Mouse (Mus musculus): ENCODE data around the gene Grik2.
"Not testable (repeated sequence)": the region's sequence is repeated elsewhere in the genome, so short reads cannot be mapped to it uniquely, and the experiment has no call there.

Grik2 gene

DNA sequence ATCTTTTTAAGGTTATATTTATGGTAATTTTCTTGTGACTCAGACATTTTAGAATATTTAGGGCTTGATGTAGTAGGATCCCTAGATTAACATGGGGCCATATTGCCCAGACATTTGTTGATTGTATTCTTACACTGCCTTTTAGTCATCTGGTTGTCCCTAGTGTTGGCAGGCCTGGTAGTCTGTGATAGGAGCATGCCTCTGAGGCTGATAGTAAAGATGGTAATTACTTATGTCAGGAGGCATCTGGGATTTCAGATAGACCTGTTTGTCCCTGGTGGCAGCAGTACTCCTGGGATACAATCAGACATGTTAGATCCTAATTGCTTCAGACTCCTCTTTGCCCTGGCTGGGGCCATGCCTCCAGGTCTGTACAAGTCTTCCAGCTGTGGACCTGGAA, 423.3 kb downstream of the Grik2 start:
- DNase-seq (ENCODE audit: extremely low spot score): no peak

DNA sequence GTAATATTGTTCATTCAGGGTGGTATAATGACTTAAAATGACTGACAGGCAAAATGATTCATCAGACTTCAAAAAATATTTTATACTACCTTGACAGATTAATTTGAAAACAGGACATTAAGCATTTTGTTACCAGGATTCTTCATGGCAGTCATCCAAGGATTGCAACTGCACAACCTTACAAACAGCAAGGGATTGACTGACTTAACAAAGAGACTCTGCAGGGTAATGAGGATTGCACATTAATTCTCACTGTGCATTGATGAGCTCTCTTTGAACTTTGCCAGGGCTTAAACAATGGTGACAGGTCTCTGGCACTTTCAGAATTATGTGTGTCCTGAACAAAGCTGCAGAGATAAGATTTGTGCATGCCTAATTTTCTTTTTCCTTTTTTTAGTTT, 466.2 kb downstream of the Grik2 start:
- no peak for DNase-seq (ENCODE audit: extremely low spot score)

GRCm38 (mm10) chr10:49319880-49320279, 468.7 kb downstream of the Grik2 start:
- no peak for DNase-seq (ENCODE audit: extremely low spot score)

DNA sequence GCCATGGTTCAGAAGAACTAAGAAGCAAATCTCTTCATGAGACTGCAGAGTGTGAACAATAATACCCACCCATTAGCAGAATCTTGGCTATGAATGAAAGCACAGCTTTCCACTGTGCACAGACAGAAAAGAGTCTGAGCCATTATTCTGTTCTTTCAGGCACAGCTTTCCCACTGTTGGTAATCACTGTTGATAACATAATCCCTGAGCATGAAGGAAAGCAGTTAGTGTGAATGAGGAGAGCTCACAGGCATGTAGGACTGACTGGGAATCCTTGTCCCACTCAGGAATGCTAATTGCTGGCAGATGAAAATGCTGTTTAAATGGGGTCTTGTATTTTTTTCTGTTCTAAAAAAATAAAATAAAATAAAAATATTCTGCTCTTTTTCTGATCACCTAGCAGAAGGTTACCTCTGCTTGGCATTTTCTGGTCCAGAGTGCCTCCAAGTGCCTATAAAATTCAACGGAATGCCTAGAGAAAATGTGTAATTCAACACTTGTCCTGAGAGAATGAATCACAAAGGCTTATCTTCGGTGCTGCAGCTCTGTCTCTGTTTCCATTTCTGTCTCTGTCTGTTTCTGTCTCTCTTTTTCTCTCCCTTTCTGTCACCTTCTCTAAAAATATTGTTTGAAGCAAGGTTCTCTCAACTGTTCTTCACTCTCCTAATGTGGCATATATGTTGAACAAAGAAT, 532.2 kb downstream of the Grik2 start:
- peak; percentile 30 for DNase-seq (ENCODE audit: extremely low spot score)

GRCm38 (mm10) chr10:49237356-49237755, 551.2 kb downstream of the Grik2 start:
- DNase-seq (ENCODE audit: extremely low spot score): not testable (repeated sequence)

DNA sequence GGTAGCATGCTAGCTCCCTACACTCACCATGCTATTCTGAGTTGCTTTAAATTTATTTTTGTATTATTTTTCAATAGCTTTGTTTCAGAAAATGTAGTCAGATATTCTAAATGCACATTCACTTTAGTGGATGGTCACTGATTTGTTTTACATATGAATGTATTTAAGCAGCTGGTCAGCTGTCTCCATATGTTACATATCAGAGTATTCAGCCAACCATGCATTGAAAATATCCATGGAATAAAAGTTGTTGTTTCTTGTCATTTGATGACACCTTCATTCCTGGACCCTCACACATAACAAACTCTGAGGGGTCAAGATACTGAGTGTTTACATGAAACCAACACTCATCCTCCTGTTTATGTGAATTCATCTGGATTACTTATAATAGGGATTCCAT, 551.7 kb downstream of the Grik2 start:
- not testable (repeated sequence) for DNase-seq (ENCODE audit: extremely low spot score)

DNA sequence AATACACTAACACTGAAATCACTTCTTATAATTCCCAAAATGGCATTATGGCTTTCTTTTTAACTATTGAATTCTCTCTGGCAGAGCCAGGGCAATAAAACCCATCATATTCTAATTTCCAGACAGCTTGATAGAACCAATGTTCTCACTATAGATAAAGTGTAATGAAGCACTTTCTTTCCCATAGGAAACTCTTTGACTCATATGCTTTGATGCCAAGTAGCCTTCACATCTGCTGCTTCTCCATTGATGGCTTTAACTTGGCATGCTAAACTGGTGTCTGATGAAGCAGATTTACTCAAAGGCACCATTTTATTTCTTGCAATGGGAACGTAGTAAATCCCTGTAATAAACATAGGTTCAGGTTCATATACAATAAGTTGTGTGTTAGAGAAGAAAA, 568.5 kb downstream of the Grik2 start:
- no peak for DNase-seq (ENCODE audit: extremely low spot score)

GRCm38 (mm10) chr10:49219631-49220030, 568.9 kb downstream of the Grik2 start:
- no peak for DNase-seq (ENCODE audit: extremely low spot score)

DNA sequence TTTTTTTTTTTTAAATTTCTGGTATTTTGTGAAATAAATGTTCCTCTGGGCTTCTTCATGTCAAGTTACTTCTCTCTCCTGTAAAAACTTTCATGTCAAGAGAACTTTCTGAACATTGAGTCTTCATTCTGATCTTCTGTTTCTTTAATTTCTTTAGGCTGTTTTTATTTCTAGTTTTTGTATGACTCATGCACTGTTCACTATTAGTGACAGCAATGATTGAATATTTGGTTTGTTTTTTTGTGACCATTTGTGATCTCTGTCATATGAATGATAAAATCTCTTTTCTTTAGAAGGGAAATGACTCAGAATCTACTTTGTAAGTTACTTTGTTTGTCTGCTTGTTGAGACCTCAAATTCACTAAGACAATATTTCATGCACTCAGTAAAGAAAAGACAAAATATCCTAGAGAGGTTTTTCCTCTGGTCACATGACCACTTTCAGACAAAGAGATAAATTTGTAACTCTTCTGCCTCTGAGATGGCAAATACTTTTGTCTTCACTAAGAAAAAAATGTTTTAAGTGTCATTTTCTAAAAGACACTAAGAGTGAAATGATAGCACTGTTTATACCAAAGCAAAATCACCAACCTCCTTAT, 596.7 kb downstream of the Grik2 start:
- no peak for DNase-seq (ENCODE audit: extremely low spot score)

DNA sequence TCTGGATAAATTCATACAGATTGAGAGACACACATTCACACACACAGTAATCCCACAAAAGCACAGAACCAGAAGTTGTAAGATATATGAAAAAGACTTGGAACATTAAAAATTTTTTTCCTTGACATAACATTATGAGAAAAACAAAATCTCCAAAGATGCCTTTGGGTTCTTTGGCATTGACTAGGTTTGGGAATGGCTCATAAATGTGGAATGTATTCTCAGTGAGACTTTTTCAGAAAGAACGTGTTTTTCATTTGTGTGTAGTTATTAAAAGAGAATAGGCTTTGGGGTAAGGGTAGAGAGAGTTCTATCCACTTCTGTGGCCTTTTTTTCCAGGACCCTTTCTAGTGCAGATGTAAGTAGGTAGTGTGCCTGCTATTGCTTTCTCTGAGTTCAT, 597.3 kb downstream of the Grik2 start:
- DNase-seq (ENCODE audit: extremely low spot score): no peak

GRCm38 (mm10) chr10:49154134-49154533, 634.4 kb downstream of the Grik2 start:
- no peak for DNase-seq (ENCODE audit: extremely low spot score)

DNA sequence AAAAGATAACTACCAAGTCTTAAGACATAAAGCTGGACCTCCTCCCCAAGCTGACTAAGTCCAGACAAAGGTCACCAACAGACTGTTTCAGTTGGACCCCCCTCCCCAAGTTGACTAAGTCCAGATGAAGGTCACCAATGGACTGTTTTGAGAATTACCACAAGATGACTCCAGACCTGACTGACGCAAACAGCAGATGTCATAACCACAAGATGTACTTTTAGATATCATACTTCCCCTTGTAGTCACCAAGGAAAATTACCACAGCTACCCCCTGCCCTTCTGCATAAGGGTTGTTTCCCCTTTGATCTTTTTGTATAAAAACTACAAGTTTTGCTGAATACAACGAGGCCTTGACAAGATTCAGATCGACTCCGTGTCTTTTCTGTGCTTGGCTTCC, 637.1 kb downstream of the Grik2 start:
- not testable (repeated sequence) for DNase-seq (ENCODE audit: extremely low spot score)

DNA sequence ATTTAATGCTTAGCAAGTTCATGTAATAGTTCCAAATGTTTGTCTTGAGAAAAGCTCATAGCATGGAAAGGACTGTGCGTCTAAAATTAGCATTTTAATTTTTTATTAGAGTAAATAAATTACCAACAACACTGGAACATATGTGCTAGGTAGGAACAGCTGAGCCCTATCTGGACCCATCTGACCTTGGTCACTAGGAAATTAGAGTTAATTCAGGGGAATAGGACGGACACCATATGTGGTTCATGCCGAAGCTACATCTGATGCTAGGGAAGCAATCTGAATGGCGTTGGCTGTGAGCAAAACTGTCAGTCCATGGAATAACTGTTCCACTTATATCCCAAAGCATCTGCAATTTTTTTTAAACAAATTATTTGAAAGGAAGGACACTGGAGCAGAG, 638.9 kb downstream of the Grik2 start:
- no peak for DNase-seq (ENCODE audit: extremely low spot score)

DNA sequence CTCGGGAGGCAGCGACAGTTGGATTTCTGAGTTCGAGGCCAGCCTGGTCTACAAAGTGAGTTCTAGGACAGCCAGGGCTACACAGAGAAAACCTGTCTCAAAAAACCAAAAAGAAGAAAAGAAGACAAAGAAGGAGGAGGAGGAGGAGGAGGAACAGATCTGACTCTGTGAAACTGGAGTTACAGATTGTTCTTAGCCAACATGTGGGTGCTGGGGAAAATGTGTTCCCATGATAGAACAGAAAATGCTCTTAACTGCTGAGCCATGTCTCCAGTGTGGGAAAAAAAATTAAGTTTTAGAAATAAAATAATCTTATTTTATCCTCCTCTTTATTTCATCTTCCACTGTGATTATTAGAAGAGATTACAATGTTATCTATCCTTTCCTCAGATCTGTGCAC, 645.9 kb downstream of the Grik2 start:
- DNase-seq (ENCODE audit: extremely low spot score): no peak

- DNase-seq (ENCODE audit: extremely low spot score): no peak
Measured at GRCm38 (mm10) chr10:49136816-49137215, 651.8 kb downstream of the Grik2 start.

- no peak for DNase-seq (ENCODE audit: extremely low spot score)
Measured at GRCm38 (mm10) chr10:49131311-49131710, 657.3 kb downstream of the Grik2 start.

DNA sequence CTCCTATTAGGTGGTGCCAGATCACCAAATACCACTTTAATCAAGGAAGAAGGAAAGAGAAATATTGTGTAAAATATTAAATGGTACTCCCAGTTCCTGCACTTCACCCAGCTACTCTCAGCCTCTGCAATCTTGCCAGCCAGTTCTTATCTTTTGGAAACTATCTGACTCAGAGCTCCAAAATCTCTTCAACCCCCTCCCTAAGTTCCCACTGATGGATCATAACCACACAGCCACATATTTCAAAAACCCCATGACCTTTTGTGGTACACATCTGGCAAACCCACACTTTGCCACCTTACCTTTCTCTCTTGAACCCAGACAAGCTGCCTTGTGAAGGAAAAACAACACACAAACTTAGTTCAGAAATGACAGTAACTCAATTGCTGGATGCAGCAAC, 738.2 kb downstream of the Grik2 start:
- no peak for DNase-seq (ENCODE audit: extremely low spot score)

GRCm38 (mm10) chr10:49049391-49049790, 739.2 kb downstream of the Grik2 start:
- no peak for DNase-seq (ENCODE audit: extremely low spot score)

Data from embryo, embryonic 9.5 days (tissue).